Mouse (Mus musculus): Measurements from ENCODE around the gene Hist1h3a. TPM values are rescaled to one million over a fixed set of nuclear protein-coding genes. Genes with fewer than 3 reads are reported as not detected.

Hist1h3a gene
- polyA plus RNA-seq, 2 experiments, result 5.8 to 36.1 TPM

DNA sequence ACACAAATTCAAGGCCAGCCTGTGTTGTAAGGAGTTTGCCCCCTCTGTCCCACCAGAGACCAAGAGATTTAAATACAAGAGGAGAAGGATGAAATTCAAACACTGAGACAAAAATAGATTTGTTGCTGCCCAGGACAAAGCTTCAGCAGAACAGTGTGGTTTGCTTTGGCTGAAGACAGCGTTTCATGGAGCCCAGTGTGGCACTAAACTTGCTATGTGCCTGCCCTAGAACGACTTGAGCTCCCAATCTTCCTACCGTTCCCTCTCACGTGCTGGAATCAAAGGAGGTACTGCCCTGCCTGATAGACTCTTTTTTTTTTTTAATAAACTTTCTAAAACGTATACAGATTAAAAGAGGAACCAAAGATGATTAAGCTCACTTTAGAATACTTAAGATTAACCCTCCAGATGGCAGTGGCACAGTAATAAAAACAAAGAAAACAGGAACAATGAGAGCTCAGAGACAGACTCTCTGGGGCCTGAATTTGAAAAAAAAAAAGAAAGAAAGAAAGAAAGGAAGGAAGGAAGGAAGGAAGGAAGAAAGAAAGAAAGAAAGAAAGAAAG, 6.7 kb upstream of the Hist1h3a start:
- no peaks in the 10 kb centered on the region for H3K36me3 ChIP-seq (replicated peaks; ENCODE audit: control insufficient read depth, insufficient read depth, low read depth)
- 38% methylated on average over 5 of the region's 5 CpGs for WGBS (ENCODE audit: insufficient replicate concordance)
- H3K9me3 ChIP-seq (ENCODE audit: control insufficient read depth, low read length), result no peaks in the 10 kb centered on the region
- H3K4me1 ChIP-seq (replicated peaks; ENCODE audit: control insufficient read depth in 2 of 2, insufficient read depth in 2 of 2, low read length in 1 of 2), result peaks cover 11 to 32% of the 10 kb centered on the region in 2 experiments
- no peak for TF ChIP-seq EP300 (IDR thresholded peaks at IDR 0.05; ENCODE audit: low read depth)
- no peak for ATAC-seq (ENCODE audit: insufficient read depth)
- no peak for DNase-seq (ENCODE audit: low read depth in 3 of 3, low spot score in 3 of 3)
- H3K27me3 ChIP-seq (ENCODE audit: control insufficient read depth, insufficient read depth, low read length), result no peaks in the 10 kb centered on the region
- H3K27ac ChIP-seq, result no peak overlapping the region
- no peak overlapping the region for H3K4me2 ChIP-seq (ENCODE audit: low read depth)
- H3K4me3 ChIP-seq (ENCODE audit: insufficient read depth in 1 of 2, low read depth in 2 of 2, low read length in 2 of 2), result no peak overlapping the region
- no peak overlapping the region; the same call in 1 of the 2 replicates for H3K9ac ChIP-seq (replicated peaks)

DNA sequence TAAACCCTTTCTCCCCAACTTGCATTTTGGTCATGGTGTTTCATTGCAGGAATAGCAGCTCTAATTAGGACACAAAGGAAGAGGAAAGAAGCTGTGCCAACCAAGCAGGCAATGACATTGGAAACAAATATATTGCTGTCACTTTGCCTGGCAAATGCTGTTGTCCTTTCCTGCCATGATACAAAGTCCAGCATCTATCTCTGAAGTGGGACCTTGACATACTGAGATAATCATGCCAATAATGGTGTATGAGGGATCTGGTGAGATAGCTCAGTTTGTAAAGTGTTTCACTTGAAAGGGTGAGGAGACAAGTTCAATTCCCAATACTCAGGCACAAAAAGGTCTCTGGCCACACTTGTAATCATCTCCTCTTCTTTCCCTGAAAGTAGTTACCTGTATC, 4.6 kb upstream of the Hist1h3a start:
- Histone ChIP-seq H3K4me3 (ENCODE audit: insufficient read depth in 1 of 2, low read depth in 2 of 2, low read length in 2 of 2) (no peak overlapping the region), H3K27me3 (ENCODE audit: control insufficient read depth, insufficient read depth, low read length) (no peaks in the 10 kb centered on the region), H3K36me3 (replicated peaks; ENCODE audit: control insufficient read depth, insufficient read depth, low read depth) (no peaks in the 10 kb centered on the region), H3K4me2 (ENCODE audit: low read depth) (no peak overlapping the region), H3K9me3 (ENCODE audit: control insufficient read depth, low read length) (no peaks in the 10 kb centered on the region), H3K4me1 (replicated peaks; ENCODE audit: control insufficient read depth in 2 of 2, insufficient read depth in 2 of 2, low read length in 1 of 2) (peaks cover 13 to 28% of the 10 kb centered on the region in 2 experiments), H3K27ac (no peak overlapping the region), H3K9ac (replicated peaks) (no peak overlapping the region)
- no peak for TF ChIP-seq CTCF (IDR thresholded peaks at IDR 0.05; ENCODE audit: low read depth)
- TF ChIP-seq EP300 (IDR thresholded peaks at IDR 0.05; ENCODE audit: low read depth), result no peak
- DNase-seq (ENCODE audit: low read depth in 3 of 3, low spot score in 3 of 3), result no peak
- no peak for ATAC-seq (ENCODE audit: insufficient read depth)

GRCm38 (mm10) chr13:23765172-23765513, 3.0 kb upstream of the Hist1h3a start:
- H3K4me2 ChIP-seq (ENCODE audit: low read depth), result peak overlapping the region; percentile 88
- 8% methylated on average over 1 of the region's 1 CpGs for WGBS (ENCODE audit: insufficient replicate concordance)
- no peaks in the 10 kb centered on the region for H3K9me3 ChIP-seq (ENCODE audit: control insufficient read depth, low read length)
- H3K27me3 ChIP-seq (ENCODE audit: control insufficient read depth, insufficient read depth, low read length), result no peaks in the 10 kb centered on the region
- no peaks in the 10 kb centered on the region for H3K36me3 ChIP-seq (replicated peaks; ENCODE audit: control insufficient read depth, insufficient read depth, low read depth)
- TF ChIP-seq CTCF (IDR thresholded peaks at IDR 0.05; ENCODE audit: low read depth), result no peak
- no peak for TF ChIP-seq EP300 (IDR thresholded peaks at IDR 0.05; ENCODE audit: low read depth)
- H3K4me3 ChIP-seq (ENCODE audit: insufficient read depth in 1 of 2, low read depth in 2 of 2, low read length in 2 of 2), result peak overlapping the region; percentile 60 to 62; a peak in 3 of 4 replicates
- ATAC-seq (ENCODE audit: insufficient read depth), result no peak
- H3K4me1 ChIP-seq (replicated peaks; ENCODE audit: control insufficient read depth in 2 of 2, insufficient read depth in 2 of 2, low read length in 1 of 2), result peaks cover 16 to 31% of the 10 kb centered on the region in 2 experiments
- H3K27ac ChIP-seq, result peak overlapping the region; percentile 99
- H3K9ac ChIP-seq (replicated peaks), result peak overlapping the region; percentile 93
- peak in 1 of 3 experiments; percentile 67 for DNase-seq (ENCODE audit: low read depth in 3 of 3, low spot score in 3 of 3)

GRCm38 (mm10) chr13:23764324-23765171, 2.4 kb upstream of the Hist1h3a start:
- peak overlapping the region; percentile 93 for H3K9ac ChIP-seq (replicated peaks)
- DNase-seq (ENCODE audit: low read depth in 3 of 3, low spot score in 3 of 3) (peak in 2 of 3 experiments; percentile 68 to 82), ATAC-seq (ENCODE audit: insufficient read depth) (peak; percentile 12)
- H3K27me3 ChIP-seq (ENCODE audit: control insufficient read depth, insufficient read depth, low read length), result no peaks in the 10 kb centered on the region
- H3K27ac ChIP-seq, result peak overlapping the region; percentile 99
- TF ChIP-seq EP300 (IDR thresholded peaks at IDR 0.05; ENCODE audit: low read depth) (peak; percentile 48), CTCF (IDR thresholded peaks at IDR 0.05; ENCODE audit: low read depth) (no peak)
- H3K4me1 ChIP-seq (replicated peaks; ENCODE audit: control insufficient read depth in 2 of 2, insufficient read depth in 2 of 2, low read length in 1 of 2), result peaks cover 19 to 36% of the 10 kb centered on the region in 2 experiments
- no peaks in the 10 kb centered on the region for H3K9me3 ChIP-seq (ENCODE audit: control insufficient read depth, low read length)
- WGBS (ENCODE audit: insufficient replicate concordance), result 10% methylated on average over 12 of the region's 12 CpGs
- H3K4me3 ChIP-seq (ENCODE audit: insufficient read depth in 1 of 2, low read depth in 2 of 2, low read length in 2 of 2), result peak overlapping the region; percentile 60 to 62
- H3K36me3 ChIP-seq (replicated peaks; ENCODE audit: control insufficient read depth, insufficient read depth, low read depth), result no peaks in the 10 kb centered on the region
- H3K4me2 ChIP-seq (ENCODE audit: low read depth), result peak overlapping the region; percentile 88

- H3K4me1 ChIP-seq (replicated peaks; ENCODE audit: control insufficient read depth in 2 of 2, insufficient read depth in 2 of 2, low read length in 1 of 2), result peaks cover 27 to 37% of the 10 kb centered on the region in 2 experiments
Observed at GRCm38 (mm10) chr13:23763586-23764323, 1.6 kb upstream of the Hist1h3a start, which contains the start of gene Hist1h1a. Gene Hist1h1a (plus strand): TSS chr13:23763666.

More at GRCm38 (mm10) chr13:23763586-23764323, 1.6 kb upstream of the Hist1h3a start, which contains the start of gene Hist1h1a:
- WGBS (ENCODE audit: insufficient replicate concordance), result 2% methylated on average over 34 of the region's 34 CpGs
- no peaks in the 10 kb centered on the region for H3K36me3 ChIP-seq (replicated peaks; ENCODE audit: control insufficient read depth, insufficient read depth, low read depth)
- H3K4me3 ChIP-seq (ENCODE audit: insufficient read depth in 1 of 2, low read depth in 2 of 2, low read length in 2 of 2), result peak within 1 kb of the TSS; percentile 60 to 62
- ATAC-seq (ENCODE audit: insufficient read depth) (peak; percentile 27), DNase-seq (ENCODE audit: low read depth in 3 of 3, low spot score in 3 of 3) (peak in 2 of 3 experiments; percentile 89 to 91)
- H3K4me2 ChIP-seq (ENCODE audit: low read depth), result peak within 1 kb of the TSS; percentile 88
- no peaks in the 10 kb centered on the region for H3K9me3 ChIP-seq (ENCODE audit: control insufficient read depth, low read length)
- no peaks in the 10 kb centered on the region for H3K27me3 ChIP-seq (ENCODE audit: control insufficient read depth, insufficient read depth, low read length)
- H3K27ac ChIP-seq, result peak within 1 kb of the TSS; percentile 99
- TF ChIP-seq EP300 (IDR thresholded peaks at IDR 0.05; ENCODE audit: low read depth) (peak; percentile 72), CTCF (IDR thresholded peaks at IDR 0.05; ENCODE audit: low read depth) (no peak)
- H3K9ac ChIP-seq (replicated peaks), result peak within 1 kb of the TSS; percentile 93
